Mouse (Mus musculus): Measurements from ENCODE around the gene Gm20388. TPM values are rescaled to one million over a fixed set of nuclear protein-coding genes. Genes with fewer than 3 reads are reported as not detected.

Gene Gm20388
- total RNA-seq, 1 experiment from 2014 or later: 1.8 TPM

DNA sequence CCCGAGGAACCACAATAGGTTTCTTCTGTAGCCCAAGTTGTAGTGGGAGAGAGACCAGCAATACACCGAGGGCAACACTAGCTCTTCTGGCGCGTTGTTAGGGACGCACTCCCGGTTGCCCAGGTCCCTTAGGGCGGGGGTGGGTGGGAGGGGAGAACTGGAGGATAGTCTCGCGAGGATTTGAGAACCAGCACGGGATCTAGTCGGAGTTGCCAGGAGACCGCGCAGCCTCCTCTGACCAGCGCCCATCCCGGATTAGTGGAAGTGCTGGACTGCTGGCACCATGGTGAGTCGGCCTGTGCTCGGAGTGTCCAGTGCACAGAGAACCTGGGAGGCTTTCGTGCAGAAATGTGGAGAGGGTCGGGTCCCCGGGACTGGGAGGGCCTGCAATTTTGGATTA, 3608.0 kb downstream of the Gm20388 start, which contains the start of gene Gas8:
Gas8 (plus strand) TSS at position 168 of the 400 bp plus-strand sequence.

DNA sequence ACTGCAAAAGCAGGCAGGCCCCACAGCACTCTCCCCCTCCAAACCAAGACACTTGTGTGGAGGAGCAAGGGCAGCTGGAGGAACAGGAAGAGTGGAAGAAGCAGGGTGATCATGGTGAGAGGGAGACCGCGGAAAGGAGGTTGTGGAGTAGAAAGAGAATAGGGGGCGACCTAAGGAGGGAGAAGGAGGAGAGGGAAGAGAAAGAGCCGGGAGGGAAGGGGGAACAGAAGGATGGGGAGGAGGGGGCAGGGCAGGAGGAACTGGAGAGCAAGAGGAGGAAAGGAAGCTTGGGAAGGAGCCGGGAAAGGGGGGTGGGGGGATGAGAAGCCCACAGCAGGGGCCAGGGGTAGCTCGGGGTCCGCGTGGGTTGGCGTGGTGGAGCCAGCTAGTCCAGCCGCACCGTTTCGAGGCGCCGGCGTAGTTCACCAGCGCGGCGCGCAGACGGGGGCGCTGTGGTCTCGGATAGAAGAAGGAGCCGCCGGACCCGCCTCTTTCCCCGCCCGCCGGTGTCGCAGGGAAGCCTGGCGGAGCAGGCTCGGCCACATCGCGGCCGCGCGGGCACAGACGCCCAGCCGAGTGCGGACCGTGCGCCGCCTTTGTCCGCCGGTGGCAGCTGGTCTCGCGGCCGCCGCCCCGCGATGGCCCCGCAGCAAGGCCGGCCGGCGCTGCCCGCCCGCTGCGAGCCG, 3742.8 kb downstream of the Gm20388 start, which contains the start of gene Rhou:
Rhou (plus strand) TSS at position 622 of the 686 bp plus-strand sequence.

DNA sequence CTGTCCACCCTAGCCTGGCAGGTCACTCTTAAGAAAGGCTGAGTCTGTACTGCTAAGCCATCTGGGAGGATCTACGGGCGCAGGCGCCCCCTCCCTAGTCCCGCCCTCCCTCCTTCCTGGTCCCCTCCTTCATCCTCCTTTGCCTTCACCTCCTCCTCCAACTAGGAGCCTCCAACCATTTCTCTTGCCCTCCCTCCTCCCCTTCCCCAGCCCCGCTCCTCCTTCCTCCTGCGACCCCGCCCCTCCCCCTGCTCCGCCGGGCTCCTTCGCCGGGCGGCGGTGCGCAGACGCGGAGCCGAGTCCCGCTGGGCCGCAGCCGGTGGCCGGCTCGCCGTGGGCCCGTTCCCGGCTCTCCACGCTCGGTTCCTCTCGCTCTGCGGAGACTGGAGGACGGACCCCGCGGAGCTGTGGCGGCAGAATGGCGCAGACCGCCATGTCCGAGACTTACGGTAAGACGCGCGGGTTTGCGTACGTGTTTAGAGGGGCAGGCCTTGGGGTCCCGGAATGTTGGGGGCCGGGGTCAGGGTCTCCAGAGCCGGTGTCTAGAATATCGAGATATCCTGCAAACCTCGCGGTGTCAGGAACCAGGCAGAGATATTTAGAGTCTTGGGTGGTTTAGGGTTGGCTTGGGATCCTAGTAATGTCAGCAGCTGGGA, 3895.2 kb downstream of the Gm20388 start, which contains the start of gene Rab4a:
Rab4a (plus strand) TSS at position 268 of the 656 bp plus-strand sequence.

DNA sequence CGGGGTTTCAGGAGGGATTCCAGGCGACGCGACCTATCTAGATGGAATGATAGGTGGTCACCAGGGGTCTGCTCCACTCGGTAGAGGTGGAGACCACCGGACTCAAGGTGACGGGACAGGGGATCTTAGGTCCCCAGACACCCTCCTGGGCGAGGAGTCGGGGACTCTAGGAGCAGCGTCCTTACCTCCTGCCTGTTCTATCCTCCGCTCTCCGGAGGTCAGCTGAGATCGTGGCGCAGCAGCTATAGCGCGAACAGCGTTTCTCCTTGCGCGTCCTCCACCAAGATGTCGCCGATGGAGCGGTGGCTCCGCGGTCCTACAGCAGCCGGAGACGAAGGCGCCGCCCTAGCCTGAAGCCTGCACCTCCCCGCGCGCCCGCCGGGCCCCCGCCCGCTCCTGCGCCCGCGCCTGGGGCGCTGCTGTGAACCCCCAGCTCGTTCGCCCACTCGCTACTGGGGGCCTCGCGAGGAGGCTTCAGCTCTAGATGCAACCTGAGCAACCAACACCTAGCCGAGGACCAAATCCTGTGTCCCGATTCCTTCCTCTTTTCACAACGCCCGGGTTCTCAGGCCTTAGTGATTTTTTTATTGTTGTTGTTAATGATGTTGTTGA, 3949.1 kb downstream of the Gm20388 start, which contains the start of gene Ccsap:
Ccsap (minus strand) TSS at position 562 of the 612 bp plus-strand sequence.

DNA sequence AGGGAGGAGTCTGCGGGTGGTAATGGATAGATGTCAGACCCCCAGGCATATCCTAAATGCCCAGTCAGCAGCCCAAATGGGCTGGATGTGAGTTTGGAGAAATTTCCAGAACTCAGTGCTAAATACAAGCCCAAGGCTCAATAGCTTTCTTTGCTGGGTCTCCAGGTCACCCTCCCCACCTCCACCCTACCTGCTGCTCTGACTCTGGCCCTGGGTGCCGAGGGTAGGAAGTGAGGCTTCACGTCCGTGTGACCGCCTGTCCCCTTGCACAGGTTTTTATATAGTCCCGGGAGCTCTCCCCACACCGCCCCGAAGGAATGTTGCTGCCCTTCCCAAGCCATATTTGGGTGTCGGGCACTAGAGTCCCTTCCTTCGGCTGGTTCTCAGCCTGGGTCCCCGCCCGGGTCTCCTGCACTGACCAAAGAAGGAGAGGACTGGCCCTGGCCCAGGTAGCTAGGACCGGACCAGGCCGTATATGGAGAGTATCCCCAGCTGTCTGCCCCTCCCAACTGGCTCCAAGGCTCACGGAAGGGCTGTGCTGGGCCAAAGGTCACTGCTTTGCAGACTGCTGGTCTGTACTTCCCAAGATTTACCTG, 3984.0 kb downstream of the Gm20388 start, which contains the start of gene Acta1:
Acta1 (minus strand) TSS at position 250 of the 596 bp plus-strand sequence.

DNA sequence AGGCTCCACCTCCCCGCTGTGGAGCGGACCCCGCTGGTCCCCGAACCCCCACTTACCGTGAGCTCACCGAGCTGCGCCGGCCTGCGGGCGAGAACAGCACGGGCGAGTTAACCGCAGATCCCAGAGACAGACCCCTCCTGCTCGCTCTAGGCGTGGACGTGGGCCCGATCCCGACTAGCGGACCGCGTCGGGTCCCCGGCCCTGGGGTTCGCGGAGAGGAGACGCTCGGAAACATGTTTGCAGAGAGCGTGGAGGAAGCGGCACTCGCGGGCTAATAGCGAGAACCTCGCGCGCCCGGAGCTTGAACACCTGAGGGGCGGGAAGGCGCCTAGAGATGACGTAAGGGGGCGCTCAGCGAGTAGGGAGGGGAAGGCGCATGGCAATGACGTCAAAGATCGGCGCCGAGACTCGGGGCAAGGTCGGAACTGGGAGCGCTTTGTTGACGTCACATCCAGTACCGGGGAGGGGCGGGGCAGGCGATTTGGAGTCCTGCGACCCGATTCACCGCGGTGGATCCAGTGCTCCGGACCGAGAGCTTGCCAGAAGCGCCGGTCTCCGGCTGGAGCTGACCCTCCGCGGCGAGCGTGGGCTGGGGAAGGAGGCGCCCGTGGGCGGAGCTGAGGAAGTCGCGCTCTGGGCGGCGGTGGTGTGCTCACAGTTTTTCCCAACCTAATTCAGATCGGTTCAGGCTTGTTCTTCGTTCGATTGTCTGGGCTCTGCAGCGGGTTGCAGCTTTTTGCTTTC, 4038.5 kb downstream of the Gm20388 start, which contains the start of gene Nup133:
Nup133 (minus strand) TSS at position 324 of the 744 bp plus-strand sequence.

DNA sequence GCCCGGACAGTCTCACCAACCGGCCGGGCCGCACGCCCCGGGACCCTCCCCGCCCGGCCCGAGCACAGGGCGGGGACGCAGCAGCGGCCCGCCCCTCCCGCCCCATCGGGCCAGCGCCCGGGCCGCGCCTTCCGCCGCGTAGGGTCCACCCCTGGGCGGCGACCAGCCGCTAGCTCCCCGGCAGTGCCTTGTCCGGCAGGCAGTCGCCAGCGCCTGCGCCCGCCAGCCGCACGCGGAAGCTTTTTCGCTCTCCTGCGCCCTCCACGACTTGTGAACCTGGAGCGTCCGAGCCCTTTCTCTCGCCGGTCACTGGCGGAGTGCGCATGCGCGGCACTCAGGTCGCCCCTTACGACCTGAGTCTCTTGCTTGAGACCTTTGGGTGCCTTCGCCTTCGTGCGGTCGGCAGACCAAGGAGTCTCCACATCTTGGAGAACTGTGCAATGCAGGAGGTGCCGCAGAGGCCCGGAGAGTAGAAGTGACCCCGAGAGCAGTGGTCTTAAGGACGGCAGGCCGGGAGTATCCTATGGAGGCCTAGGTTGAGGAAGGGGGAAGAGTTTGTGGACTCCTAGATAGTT, 4072.3 kb downstream of the Gm20388 start, which contains the start of gene Abcb10:
Abcb10 (minus strand) TSS at position 297 of the 575 bp plus-strand sequence.

DNA sequence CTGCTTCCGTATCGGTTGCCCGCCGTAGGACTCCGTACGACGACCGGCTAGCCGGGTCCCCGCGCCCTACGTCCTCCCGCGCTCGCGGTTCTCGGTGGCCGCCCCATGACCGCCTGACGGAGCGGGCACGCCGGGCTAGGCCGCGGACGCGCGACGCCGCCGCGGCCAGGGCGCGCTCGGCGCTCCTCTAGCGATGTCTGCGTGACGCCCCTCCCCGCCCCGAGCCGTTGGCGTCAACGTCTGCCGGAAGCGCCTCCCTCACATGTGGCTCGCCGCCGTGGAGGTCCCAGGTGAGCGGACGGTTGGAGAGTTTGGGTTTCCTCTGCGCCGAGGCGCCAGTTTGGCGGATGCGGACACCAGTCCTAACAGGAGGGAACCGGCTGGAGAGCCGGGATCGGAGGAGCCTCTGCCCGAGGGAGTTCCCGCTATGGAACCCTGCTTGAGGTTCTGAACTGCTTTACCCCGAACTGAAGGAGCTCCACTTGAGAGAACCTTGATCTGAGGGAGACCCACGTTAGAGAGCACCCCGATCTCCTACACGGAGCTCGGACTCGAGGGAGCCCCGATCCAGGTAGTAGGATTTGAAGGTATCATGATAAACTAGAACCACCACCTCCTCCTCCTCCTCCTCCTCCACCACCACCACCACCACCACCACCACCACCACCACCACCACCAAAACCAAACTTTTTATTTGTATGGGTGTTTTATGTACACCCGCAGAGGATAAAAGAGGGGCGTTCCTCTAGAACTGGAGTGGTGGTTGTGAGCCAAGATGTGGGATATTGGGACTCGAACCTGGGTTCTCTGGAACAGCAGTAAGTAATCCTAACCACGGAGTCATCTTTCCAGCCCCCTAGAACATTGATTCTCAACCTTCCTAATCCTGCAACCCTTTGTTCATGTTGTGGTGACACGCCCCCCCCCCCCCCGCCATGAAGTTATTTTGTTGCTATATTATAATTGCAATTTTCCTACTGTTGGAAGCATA, 4110.9 kb downstream of the Gm20388 start, which contains the start of the genes Taf5l and Urb2:
Taf5l (minus strand) TSS at position 161 of the 991 bp plus-strand sequence.
Urb2 (plus strand) TSS at position 272 of the 991 bp plus-strand sequence.

DNA sequence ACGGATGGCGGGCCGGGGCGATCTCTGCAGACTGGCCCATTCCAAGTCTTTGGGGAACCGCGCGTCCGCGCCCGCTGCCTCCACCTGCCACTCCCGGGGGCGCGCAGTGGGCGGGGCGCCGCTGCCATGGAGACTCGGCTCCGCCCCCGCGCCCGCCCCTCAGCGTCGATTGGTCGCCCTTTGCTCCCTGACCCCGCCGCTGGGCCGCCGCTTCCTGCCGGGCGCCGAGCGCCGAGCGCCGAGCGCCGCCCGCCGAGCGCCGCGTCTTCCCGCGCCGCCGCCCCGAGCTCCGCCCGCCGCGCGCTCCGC, 4320.5 kb downstream of the Gm20388 start, which contains the start of gene Galnt2:
Galnt2 (plus strand) TSS at position 216 of the 309 bp plus-strand sequence.

Other genes starting within 250 kb of the Gm20388 start
- gene Wfdc1, start 244.5 kb upstream of the Gm20388 start, total RNA-seq (2023): not detected
- gene Atp2c2, start 210.8 kb upstream of the Gm20388 start, total RNA-seq (2023): not detected
- gene Tldc1, start 132.4 kb upstream of the Gm20388 start, total RNA-seq (2023): 3.6 TPM
- 510 TPM for gene Cotl1, start 70.3 kb upstream of the Gm20388 start, total RNA-seq (2023)
- gene Klhl36, start 48.6 kb upstream of the Gm20388 start, total RNA-seq (2023): 10.9 TPM
- gene Usp10, start 481 bp upstream of the Gm20388 start, total RNA-seq (2023): 164 TPM
- not detected for gene Crispld2, start 81.6 kb downstream of the Gm20388 start, total RNA-seq (2023)
- gene Zdhhc7, start 190.6 kb downstream of the Gm20388 start, total RNA-seq (2023): 43.0 TPM
- gene 6430548M08Rik, start 203.3 kb downstream of the Gm20388 start, total RNA-seq (2023): 1.7 TPM

Data from CD4-positive naive resting alpha-beta T cell, adult 76 days (primary cell).